8 mouse cellular contexts compared by ENCODE assay signal in the genomic region with DNA sequence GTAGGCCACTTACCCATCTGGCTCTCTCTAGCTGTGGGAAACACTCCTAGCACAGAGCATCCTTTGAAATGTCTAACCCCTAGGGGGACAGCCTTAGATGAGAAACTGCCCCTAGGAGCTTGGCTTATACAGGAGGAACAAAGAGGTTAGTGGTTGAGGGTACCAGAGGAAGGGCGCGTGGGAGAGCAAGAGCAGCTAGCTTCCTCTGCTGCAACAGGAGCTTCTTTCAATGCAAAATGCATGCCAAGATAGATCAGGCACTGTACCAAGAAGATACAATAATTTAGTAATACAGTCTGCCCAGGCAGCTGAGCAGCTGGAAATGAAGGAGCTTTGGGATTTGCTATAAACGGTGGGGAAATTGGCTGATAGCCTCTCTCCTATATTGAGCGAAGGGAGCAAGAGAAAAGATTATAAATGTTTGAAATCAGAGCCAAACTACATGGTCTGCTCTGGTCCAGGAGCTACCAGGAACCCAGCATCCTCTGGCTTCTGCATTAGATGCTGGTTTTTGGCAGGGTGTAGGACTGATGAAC.
DNase-seq lines count a peak whose midpoint lies in the region; ATAC-seq lines count a peak whose summit lies in the region.

No protein-coding gene starts in this region.

- peak overlapping the region; percentile 58; the same call in 1 of the 2 replicates for H3K27ac ChIP-seq in hindbrain, embryonic 13.5 days
- H3K27ac ChIP-seq in kidney, embryonic 14.5 days (ENCODE audit: low read depth, low read length): no peak overlapping the region

- no peaks in the 10 kb centered on the region for H3K9me3 ChIP-seq in hindbrain, embryonic 13.5 days
- H3K9me3 ChIP-seq in kidney, embryonic 14.5 days (ENCODE audit: control insufficient read depth, low read length): no peaks in the 10 kb centered on the region

- intact Hi-C loops in left cerebral cortex, postnatal 10 days (cut with DNase I): loop anchor here (10.0 kb wide), 2 partner anchors 80 to 190 kb away; no protein-coding TSS in a partner anchor
- intact Hi-C loops in gastrocnemius, postnatal 14 days (cut with DNase I; ENCODE audit: low total_unique reads): no loop called here

- ATAC-seq in hindbrain, embryonic 13.5 days (ENCODE audit: low FRiP score): peak; percentile 65
- no peak for ATAC-seq in granulocyte monocyte progenitor cell, adult 5-6 weeks (replicated peaks; ENCODE audit: poor library complexity, severe bottlenecking)
- ATAC-seq in kidney, embryonic 14.5 days (ENCODE audit: low FRiP score, low TSS enrichment): no peak

- 43% methylated on average over 4 of the region's 4 CpGs for WGBS in hindbrain, embryonic 13.5 days
- 83% methylated on average over 4 of the region's 4 CpGs for WGBS in kidney, embryonic 14.5 days

- H3K36me3 ChIP-seq in hindbrain, embryonic 13.5 days: no peaks in the 10 kb centered on the region
- H3K36me3 ChIP-seq in kidney, embryonic 14.5 days (ENCODE audit: control insufficient read depth, insufficient read depth, low read length): no peaks in the 10 kb centered on the region

- no peaks in the 10 kb centered on the region for H3K27me3 ChIP-seq in hindbrain, embryonic 13.5 days
- H3K27me3 ChIP-seq in kidney, embryonic 14.5 days (ENCODE audit: control insufficient read depth, insufficient read depth, low read length): no peaks in the 10 kb centered on the region

- no peak overlapping the region for H3K9ac ChIP-seq in hindbrain, embryonic 13.5 days
- H3K9ac ChIP-seq in kidney, embryonic 14.5 days (ENCODE audit: low read depth, low read length): no peak overlapping the region

- H3K4me3 ChIP-seq in hindbrain, embryonic 13.5 days: no peak overlapping the region
- no peak overlapping the region for H3K4me3 ChIP-seq in kidney, embryonic 14.5 days (ENCODE audit: low read length)

- H3K4me2 ChIP-seq in hindbrain, embryonic 13.5 days: no peak overlapping the region
- no peak overlapping the region for H3K4me2 ChIP-seq in kidney, embryonic 14.5 days (replicated peaks; ENCODE audit: low read depth, low read length)

- peak; percentile 22 for DNase-seq in retina, postnatal 1 day
- DNase-seq in retina, embryonic 14.5 days (ENCODE audit: low spot score): no peak
- DNase-seq in left cerebral cortex, postnatal 10 days (ENCODE audit: extremely low spot score in 1 of 2, low spot score in 2 of 2): peak; percentile 28 to 77
- DNase-seq in urinary bladder, postnatal 25 days (ENCODE audit: low spot score): no peak
- no peak for DNase-seq in gastrocnemius, postnatal 14 days

- H3K4me1 ChIP-seq in hindbrain, embryonic 13.5 days (replicated peaks): peaks cover 18% of the 10 kb centered on the region
- no peaks in the 10 kb centered on the region for H3K4me1 ChIP-seq in kidney, embryonic 14.5 days (ENCODE audit: control insufficient read depth, insufficient read depth, low read length)

Comparison
In these comparisons a context has a peak if more than half of its experiments do, and no peak if none do; other contexts are left out.
1. DNase-seq: peak in retina, postnatal 1 day (single experiment) and left cerebral cortex, postnatal 10 days (2 of 2); none in retina, embryonic 14.5 days (single experiment), urinary bladder, postnatal 25 days (single experiment) and gastrocnemius, postnatal 14 days (single experiment).